ENCODE assay signal across 30 mouse cellular contexts in genomic region chr11:62848301-62848700, GRCm38 (mm10). TPM values are rescaled to one million over a fixed set of nuclear protein-coding genes. Genes with fewer than 3 reads are reported as not detected.
DNase-seq lines count a peak whose midpoint lies in the region; ATAC-seq and TF ChIP-seq lines count a peak whose summit lies in the region.
"Had no signal": no experiment of that assay in that cellular context is flagged by ENCODE, and none has a peak within 500 bp of the region (broad histone marks: within the 10 kb centered on the region; RNA-seq: fewer than 3 reads in every experiment).

No protein-coding gene starts in this region.

- H3K4me2 ChIP-seq in hindbrain, embryonic 13.5 days: no peak overlapping the region
- no peak overlapping the region for H3K4me2 ChIP-seq in midbrain, postnatal 0 days (ENCODE audit: low read depth, low read length, poor library complexity, severe bottlenecking)
- H3K4me2 ChIP-seq in midbrain, embryonic 13.5 days (replicated peaks): no peak overlapping the region
- H3K4me2 ChIP-seq in limb, embryonic 13.5 days (replicated peaks): no peak overlapping the region
- H3K4me2 ChIP-seq: forebrain, embryonic 13.5 days; heart, embryonic 11.5 days; hindbrain, embryonic 15.5 days; liver, embryonic 15.5 days; lung, embryonic 15.5 days; midbrain, embryonic 12.5 days; neural tube, embryonic 13.5 days; stomach, embryonic 15.5 days had no signal

- H3K9me3 ChIP-seq in hindbrain, embryonic 10.5 days: no peaks in the 10 kb centered on the region
- H3K9me3 ChIP-seq in hindbrain, embryonic 13.5 days: no peaks in the 10 kb centered on the region
- H3K9me3 ChIP-seq in midbrain, postnatal 0 days (ENCODE audit: low read length): no peaks in the 10 kb centered on the region
- no peaks in the 10 kb centered on the region for H3K9me3 ChIP-seq in midbrain, embryonic 13.5 days
- no peaks in the 10 kb centered on the region for H3K9me3 ChIP-seq in limb, embryonic 13.5 days
- H3K9me3 ChIP-seq: embryonic facial prominence, embryonic 13.5 days; forebrain, embryonic 13.5 days; G1E; hindbrain, embryonic 15.5 days; liver, embryonic 15.5 days; lung, embryonic 15.5 days; midbrain, embryonic 12.5 days; neural tube, embryonic 13.5 days; stomach, embryonic 15.5 days had no signal

- H3K27me3 ChIP-seq in hindbrain, embryonic 10.5 days (ENCODE audit: insufficient read depth, poor library complexity, severe bottlenecking): peaks cover 5% of the 10 kb centered on the region; the same call in 1 of the 2 replicates
- H3K27me3 ChIP-seq in hindbrain, embryonic 13.5 days: no peaks in the 10 kb centered on the region
- H3K27me3 ChIP-seq in midbrain, postnatal 0 days (ENCODE audit: insufficient read depth, low read length): no peaks in the 10 kb centered on the region
- no peaks in the 10 kb centered on the region for H3K27me3 ChIP-seq in midbrain, embryonic 13.5 days
- H3K27me3 ChIP-seq in limb, embryonic 13.5 days: no peaks in the 10 kb centered on the region
- H3K27me3 ChIP-seq: CH12.LX; embryonic facial prominence, embryonic 13.5 days; forebrain, embryonic 13.5 days; hindbrain, embryonic 15.5 days; liver, embryonic 15.5 days; lung, embryonic 15.5 days; midbrain, embryonic 12.5 days; neural tube, embryonic 13.5 days; Patski; stomach, embryonic 15.5 days had no signal

- ATAC-seq in hindbrain, embryonic 13.5 days (ENCODE audit: low FRiP score): no peak
- ATAC-seq in midbrain, postnatal 0 days (ENCODE audit: low FRiP score): no peak
- no peak for ATAC-seq in midbrain, embryonic 13.5 days
- no peak for ATAC-seq in limb, embryonic 13.5 days (ENCODE audit: low FRiP score, low read depth)
- ATAC-seq: forebrain, embryonic 13.5 days; intestine, embryonic 16.5 days; Patski had no signal

- no peaks in the 10 kb centered on the region for H3K36me3 ChIP-seq in hindbrain, embryonic 10.5 days
- no peaks in the 10 kb centered on the region for H3K36me3 ChIP-seq in hindbrain, embryonic 13.5 days
- H3K36me3 ChIP-seq in midbrain, postnatal 0 days (ENCODE audit: insufficient read depth, low read length): no peaks in the 10 kb centered on the region
- H3K36me3 ChIP-seq in midbrain, embryonic 13.5 days: no peaks in the 10 kb centered on the region
- no peaks in the 10 kb centered on the region for H3K36me3 ChIP-seq in limb, embryonic 13.5 days
- H3K36me3 ChIP-seq: embryonic facial prominence, embryonic 13.5 days; G1E; hindbrain, embryonic 15.5 days; liver, embryonic 15.5 days; lung, embryonic 15.5 days; midbrain, embryonic 12.5 days; neural tube, embryonic 13.5 days; stomach, embryonic 15.5 days had no signal

- no peak overlapping the region for H3K4me3 ChIP-seq in hindbrain, embryonic 10.5 days
- H3K4me3 ChIP-seq in hindbrain, embryonic 13.5 days: no peak overlapping the region
- H3K4me3 ChIP-seq in midbrain, postnatal 0 days (ENCODE audit: low read depth, low read length): no peak overlapping the region
- no peak overlapping the region for H3K4me3 ChIP-seq in midbrain, embryonic 13.5 days (replicated peaks)
- H3K4me3 ChIP-seq in limb, embryonic 13.5 days: no peak overlapping the region
- H3K4me3 ChIP-seq: embryonic facial prominence, embryonic 13.5 days; erythroblast, embryonic 14.5 days; forebrain, embryonic 13.5 days; hindbrain, embryonic 15.5 days; layer of hippocampus, adult 2 months; liver, embryonic 15.5 days; lung, embryonic 15.5 days; midbrain, embryonic 12.5 days; neural tube, embryonic 13.5 days; stomach, embryonic 15.5 days had no signal

- no peak overlapping the region for H3K9ac ChIP-seq in hindbrain, embryonic 13.5 days
- H3K9ac ChIP-seq in midbrain, postnatal 0 days (replicated peaks; ENCODE audit: low read length, poor library complexity, severe bottlenecking): no peak overlapping the region
- H3K9ac ChIP-seq in midbrain, embryonic 13.5 days (replicated peaks): no peak overlapping the region
- 0 out of 2 replicates have a peak overlapping the region, but pooled peaks have one; percentile 13 for H3K9ac ChIP-seq in limb, embryonic 13.5 days
- H3K9ac ChIP-seq: forebrain, embryonic 13.5 days; hindbrain, embryonic 15.5 days; liver, embryonic 15.5 days; lung, embryonic 15.5 days; midbrain, embryonic 12.5 days; neural tube, embryonic 13.5 days; stomach, embryonic 15.5 days had no signal

- DNase-seq in hindbrain, embryonic 10.5 days (ENCODE audit: low spot score): peak; percentile 60
- DNase-seq in midbrain, postnatal 0 days (ENCODE audit: low spot score): peak; percentile 46
- DNase-seq in embryo, embryonic 10.5 days (ENCODE audit: low spot score): peak; percentile 59
- no peak for DNase-seq in right cerebral cortex, postnatal 10 days (ENCODE audit: low spot score in 2 of 2)
- DNase-seq in lung, postnatal 10 days: no peak
- DNase-seq: cerebellum, adult 18-20 months; gastrocnemius, postnatal 14 days; kidney, adult 9 months; kidney, postnatal 25 days; liver; lung, postnatal 4 days; right cerebral cortex, adult 18-20 months had no signal

- H3K4me1 ChIP-seq in hindbrain, embryonic 10.5 days (replicated peaks): peaks cover 22% of the 10 kb centered on the region
- 0 out of 2 replicates have a peak, but pooled peaks cover 3% of the 10 kb centered on the region for H3K4me1 ChIP-seq in hindbrain, embryonic 13.5 days (replicated peaks)
- no peaks in the 10 kb centered on the region for H3K4me1 ChIP-seq in midbrain, postnatal 0 days (ENCODE audit: insufficient read depth, low read length)
- peaks cover 4% of the 10 kb centered on the region; the same call in 1 of the 2 replicates for H3K4me1 ChIP-seq in midbrain, embryonic 13.5 days (replicated peaks)
- H3K4me1 ChIP-seq in limb, embryonic 13.5 days: peaks cover 25% of the 10 kb centered on the region
- H3K4me1 ChIP-seq: forebrain, embryonic 13.5 days had no signal

- WGBS in hindbrain, embryonic 10.5 days: 29% methylated on average over 2 of the region's 2 CpGs
- WGBS in hindbrain, embryonic 13.5 days: 58% methylated on average over 2 of the region's 2 CpGs
- 63% methylated on average over 2 of the region's 2 CpGs for WGBS in midbrain, postnatal 0 days
- WGBS in midbrain, embryonic 13.5 days: 59% methylated on average over 2 of the region's 2 CpGs
- 42% methylated on average over 2 of the region's 2 CpGs for WGBS in limb, embryonic 13.5 days

- H3K27ac ChIP-seq in hindbrain, embryonic 10.5 days: no peak overlapping the region
- no peak overlapping the region for H3K27ac ChIP-seq in hindbrain, embryonic 13.5 days
- H3K27ac ChIP-seq in midbrain, postnatal 0 days (ENCODE audit: low read depth, low read length): no peak overlapping the region
- no peak overlapping the region for H3K27ac ChIP-seq in midbrain, embryonic 13.5 days
- no peak overlapping the region for H3K27ac ChIP-seq in limb, embryonic 13.5 days
- H3K27ac ChIP-seq: forebrain, embryonic 13.5 days; hindbrain, embryonic 15.5 days; liver, embryonic 15.5 days; lung, embryonic 15.5 days; midbrain, embryonic 12.5 days; neural tube, embryonic 13.5 days; stomach, embryonic 15.5 days had no signal

- no peak for TF ChIP-seq CTCF in midbrain, postnatal 0 days (IDR thresholded peaks at IDR 0.05)

RNA-seq across cellular contexts. Expression of gene Fbxw10, which starts 1.4 kb away (rescaled TPM):
- polyA plus RNA-seq in hindbrain, embryonic 10.5 days (2016; fragmentation: Nextera tagmentation; extraction: Ambion mirVana): 0.36 and 0.41 TPM in 2 replicates
- polyA plus RNA-seq in hindbrain, embryonic 13.5 days (2015; fragmentation: Nextera tagmentation; extraction: Ambion mirVana): 0.34 and 0.40 TPM in 2 replicates
- 0.38 and 0.49 TPM in 2 replicates for total RNA-seq in midbrain, postnatal 0 days (2014; rRNA removed)
- polyA plus RNA-seq in midbrain, postnatal 0 days (2015; fragmentation: Nextera tagmentation; extraction: Ambion mirVana): 0.60 and 0.72 TPM in 2 replicates
- 0.22 and 0.24 TPM in 2 replicates for polyA plus RNA-seq in midbrain, embryonic 13.5 days (2015; fragmentation: Nextera tagmentation; extraction: Ambion mirVana)
- 0.84 and 1.0 TPM in 2 replicates for polyA plus RNA-seq in limb, embryonic 13.5 days (2015; fragmentation: Nextera tagmentation; extraction: Ambion mirVana)
- polyA plus RNA-seq: erythroblast, embryonic 14.5 days; G1E had no signal

RNA-seq across cellular contexts. Expression of gene Trim16, which starts 28.3 kb away (rescaled TPM):
- 4.4 and 6.1 TPM in 2 replicates for polyA plus RNA-seq in hindbrain, embryonic 10.5 days (2016; fragmentation: Nextera tagmentation; extraction: Ambion mirVana)
- 6.8 and 7.9 TPM in 2 replicates for polyA plus RNA-seq in hindbrain, embryonic 13.5 days (2015; fragmentation: Nextera tagmentation; extraction: Ambion mirVana)
- total RNA-seq in midbrain, postnatal 0 days (2014; rRNA removed): 5.8 and 7.1 TPM in 2 replicates
- polyA plus RNA-seq in midbrain, postnatal 0 days (2015; fragmentation: Nextera tagmentation; extraction: Ambion mirVana): 5.8 and 6.2 TPM in 2 replicates
- 4.5 and 5.3 TPM in 2 replicates for polyA plus RNA-seq in midbrain, embryonic 13.5 days (2015; fragmentation: Nextera tagmentation; extraction: Ambion mirVana)
- polyA plus RNA-seq in limb, embryonic 13.5 days (2015; fragmentation: Nextera tagmentation; extraction: Ambion mirVana): 17.0 and 17.7 TPM in 2 replicates
- total RNA-seq: CH12.LX had no signal
- polyA plus RNA-seq: erythroblast, embryonic 14.5 days; G1E had no signal

RNA-seq across cellular contexts. Expression of gene Tvp23b, which starts 31.0 kb away (rescaled TPM):
- 44.0 and 44.4 TPM in 2 replicates for polyA plus RNA-seq in hindbrain, embryonic 10.5 days (2016; fragmentation: Nextera tagmentation; extraction: Ambion mirVana)
- 56.7 and 58.6 TPM in 2 replicates for polyA plus RNA-seq in hindbrain, embryonic 13.5 days (2015; fragmentation: Nextera tagmentation; extraction: Ambion mirVana)
- 29.5 and 36.6 TPM in 2 replicates for total RNA-seq in midbrain, postnatal 0 days (2014; rRNA removed)
- 42.5 and 44.2 TPM in 2 replicates for polyA plus RNA-seq in midbrain, postnatal 0 days (2015; fragmentation: Nextera tagmentation; extraction: Ambion mirVana)
- polyA plus RNA-seq in midbrain, embryonic 13.5 days (2015; fragmentation: Nextera tagmentation; extraction: Ambion mirVana): 55.2 and 62.5 TPM in 2 replicates
- polyA plus RNA-seq in limb, embryonic 13.5 days (2015; fragmentation: Nextera tagmentation; extraction: Ambion mirVana): 64.2 and 67.1 TPM in 2 replicates
- polyA plus RNA-seq: erythroblast, embryonic 14.5 days had no signal

RNA-seq across cellular contexts. Expression of gene Zfp286, which starts 59.0 kb away (rescaled TPM):
- polyA plus RNA-seq in hindbrain, embryonic 10.5 days (2016; fragmentation: Nextera tagmentation; extraction: Ambion mirVana): 23.6 and 23.7 TPM in 2 replicates
- 29.0 and 32.8 TPM in 2 replicates for polyA plus RNA-seq in hindbrain, embryonic 13.5 days (2015; fragmentation: Nextera tagmentation; extraction: Ambion mirVana)
- 20.1 and 25.0 TPM in 2 replicates for total RNA-seq in midbrain, postnatal 0 days (2014; rRNA removed)
- 15.6 and 16.9 TPM in 2 replicates for polyA plus RNA-seq in midbrain, postnatal 0 days (2015; fragmentation: Nextera tagmentation; extraction: Ambion mirVana)
- polyA plus RNA-seq in midbrain, embryonic 13.5 days (2015; fragmentation: Nextera tagmentation; extraction: Ambion mirVana): 35.4 and 37.9 TPM in 2 replicates
- polyA plus RNA-seq in limb, embryonic 13.5 days (2015; fragmentation: Nextera tagmentation; extraction: Ambion mirVana): 37.7 and 37.8 TPM in 2 replicates
- total RNA-seq: CH12.LX had no signal
- polyA plus RNA-seq: erythroblast, embryonic 14.5 days; G1E had no signal

Comparison
In these comparisons a context has a peak if more than half of its experiments do, and no peak if none do; other contexts are left out.
1. DNase-seq: peak in hindbrain, embryonic 10.5 days (single experiment), midbrain, postnatal 0 days (single experiment) and embryo, embryonic 10.5 days (single experiment); none in right cerebral cortex, postnatal 10 days (0 of 2) and lung, postnatal 10 days (single experiment).